In the genomic region with DNA sequence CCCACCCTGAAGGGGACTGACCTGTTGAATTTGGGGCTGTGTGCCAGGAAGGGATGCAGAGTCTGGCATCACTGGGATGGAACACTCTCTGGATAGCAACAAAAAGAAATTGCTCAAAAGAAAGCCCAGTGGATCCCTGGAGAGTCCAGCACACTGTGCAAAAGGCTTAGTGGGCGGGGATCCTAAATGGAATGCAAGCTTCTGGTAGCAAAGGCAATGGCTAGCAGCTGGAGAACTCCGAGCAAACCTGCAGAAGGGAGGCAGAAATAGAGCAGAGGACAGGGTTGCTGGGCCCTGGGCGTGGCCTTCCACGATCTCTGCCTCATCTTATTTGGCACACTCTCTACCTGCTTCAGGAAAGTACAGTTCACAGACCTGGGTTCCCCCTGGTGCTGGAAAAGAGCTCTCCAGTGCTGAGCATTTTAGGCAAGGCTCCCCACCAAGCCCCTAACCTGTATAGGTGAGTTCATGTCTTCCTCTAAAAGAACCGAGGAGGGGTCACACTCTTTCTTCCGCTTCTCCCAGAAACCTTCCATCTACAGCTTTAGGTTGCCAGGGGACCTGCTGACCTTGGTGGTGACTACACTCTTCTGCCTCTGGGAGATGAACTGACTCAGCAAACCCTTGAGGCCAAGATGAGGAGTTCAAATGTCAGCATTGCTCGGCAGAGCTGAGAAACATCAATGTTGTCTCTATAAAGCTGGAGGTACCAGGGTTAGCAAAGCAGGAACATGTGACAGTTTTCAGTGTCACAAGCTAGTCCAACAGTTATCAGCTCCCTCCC, we compare ENCODE assay signal across 13 mouse cellular contexts.
A peak's percentile ranks its signal among the peaks of the same experiment; 100 is the strongest.
DNase-seq lines count a peak whose midpoint lies in the region; ATAC-seq lines count a peak whose summit lies in the region.
"Had no signal": no experiment of that assay in that cellular context is flagged by ENCODE, and none has a peak within 500 bp of the region (broad histone marks: within the 10 kb centered on the region; RNA-seq: fewer than 3 reads in every experiment).

No protein-coding gene starts in this region.

- no peak overlapping the region for H3K4me3 ChIP-seq in hindbrain, embryonic 14.5 days (replicated peaks; ENCODE audit: low read length)
- H3K4me3 ChIP-seq in hindbrain, embryonic 13.5 days, result no peak overlapping the region
- H3K4me3 ChIP-seq: heart, embryonic 13.5 days; midbrain, embryonic 13.5 days had no signal

- ATAC-seq in hindbrain, embryonic 14.5 days (ENCODE audit: low FRiP score), result peak; percentile 40; the same call in 1 of the 2 replicates
- no peak for ATAC-seq in hindbrain, embryonic 13.5 days (ENCODE audit: low FRiP score)
- ATAC-seq in erythroblast, adult 5-6 weeks (replicated peaks; ENCODE audit: low FRiP score, poor library complexity, severe bottlenecking), result 0 out of 2 replicates have a peak, but pooled peaks have one; percentile 25
- ATAC-seq: midbrain, embryonic 13.5 days had no signal

- no peak overlapping the region for H3K27ac ChIP-seq in hindbrain, embryonic 14.5 days
- no peak overlapping the region for H3K27ac ChIP-seq in hindbrain, embryonic 13.5 days
- H3K27ac ChIP-seq: heart, embryonic 13.5 days; midbrain, embryonic 13.5 days had no signal

- H3K9ac ChIP-seq in hindbrain, embryonic 14.5 days, result no peak overlapping the region
- H3K9ac ChIP-seq in hindbrain, embryonic 13.5 days, result no peak overlapping the region
- H3K9ac ChIP-seq: heart, embryonic 13.5 days; midbrain, embryonic 13.5 days had no signal

- DNase-seq in adrenal gland, postnatal 10 days, result peak; percentile 57
- no peak for DNase-seq in adrenal gland, adult 18-20 months (ENCODE audit: low spot score in 2 of 2)
- DNase-seq in hindbrain, embryonic 14.5 days (ENCODE audit: low spot score), result no peak
- peak; percentile 60 for DNase-seq in ES-CJ7 (ENCODE audit: low read depth, low spot score)
- no peak for DNase-seq in spleen, postnatal 14 days (ENCODE audit: low spot score in 2 of 2)
- DNase-seq in layer of hippocampus, postnatal 36 days, result no peak
- DNase-seq: cerebellum, adult 9-10 months; kidney, adult 8-10 months; lung, adult 2 months had no signal

- H3K4me2 ChIP-seq in hindbrain, embryonic 14.5 days (replicated peaks), result no peak overlapping the region
- no peak overlapping the region for H3K4me2 ChIP-seq in hindbrain, embryonic 13.5 days
- H3K4me2 ChIP-seq: heart, embryonic 13.5 days; midbrain, embryonic 13.5 days had no signal

- H3K36me3 ChIP-seq in hindbrain, embryonic 14.5 days (replicated peaks; ENCODE audit: control insufficient read depth, insufficient read depth), result no peaks in the 10 kb centered on the region
- no peaks in the 10 kb centered on the region for H3K36me3 ChIP-seq in hindbrain, embryonic 13.5 days
- H3K36me3 ChIP-seq: heart, embryonic 13.5 days; midbrain, embryonic 13.5 days had no signal

- no peaks in the 10 kb centered on the region for H3K27me3 ChIP-seq in hindbrain, embryonic 14.5 days (ENCODE audit: control insufficient read depth, insufficient read depth, low read length)
- H3K27me3 ChIP-seq in hindbrain, embryonic 13.5 days, result no peaks in the 10 kb centered on the region
- H3K27me3 ChIP-seq: heart, embryonic 13.5 days; midbrain, embryonic 13.5 days had no signal

- 67% methylated on average over 7 of the region's 7 CpGs for WGBS in hindbrain, embryonic 14.5 days
- 69% methylated on average over 7 of the region's 7 CpGs for WGBS in hindbrain, embryonic 13.5 days

- no peaks in the 10 kb centered on the region for H3K4me1 ChIP-seq in hindbrain, embryonic 14.5 days (replicated peaks; ENCODE audit: control insufficient read depth, insufficient read depth, low read length)
- 0 out of 2 replicates have a peak, but pooled peaks cover 3% of the 10 kb centered on the region for H3K4me1 ChIP-seq in hindbrain, embryonic 13.5 days (replicated peaks)

- no peaks in the 10 kb centered on the region for H3K9me3 ChIP-seq in hindbrain, embryonic 14.5 days (ENCODE audit: control insufficient read depth, low read length)
- no peaks in the 10 kb centered on the region for H3K9me3 ChIP-seq in hindbrain, embryonic 13.5 days
- H3K9me3 ChIP-seq: heart, embryonic 13.5 days; midbrain, embryonic 13.5 days had no signal

Comparison
In these comparisons a context has a peak if more than half of its experiments do, and no peak if none do; other contexts are left out.
1. DNase-seq: peak in adrenal gland, postnatal 10 days (single experiment) and ES-CJ7 (single experiment); none in adrenal gland, adult 18-20 months (0 of 2), hindbrain, embryonic 14.5 days (single experiment), spleen, postnatal 14 days (0 of 2) and layer of hippocampus, postnatal 36 days (0 of 2).